Mouse (Mus musculus): ENCODE results near the gene Plxdc1.

GRCm38 (mm10) chr11:98035977-98036377 is 49.7 kb upstream of the Plxdc1 start:
- TF ChIP-seq CTCF (IDR thresholded peaks at IDR 0.05; ENCODE audit: low read depth) (peak; percentile 27; the same call in 1 of the 2 replicates), EP300 (optimal IDR thresholded peaks at IDR 0.05) (no peak)

Measured in stomach, postnatal 0 days (tissue).